Mouse (Mus musculus) spleen, adult 2 months (tissue): ENCODE measurements around the gene Dpp6. TPM values are rescaled to one million over a fixed set of nuclear protein-coding genes. Genes with fewer than 3 reads are reported as not detected.

Experiments used
- DNase-seq, 2 experiments: peaks; one replicate each; pipeline versions ENCODE4 v3.0.0 to v3.0.0-alpha.2; 2012 to 2021; ENCODE audit warnings: low spot score in 2 of 2, low read depth in 1 of 2
- H3K27ac ChIP-seq: fragments of 200-500 bp; 2 replicates; pipeline ENCODE4 v1.5.1; 2012; ENCODE audit warnings: low read length, inconsistent platforms; ENCODE audit not compliant: insufficient read depth
- H3K27me3 ChIP-seq: fragments of 200-500 bp; 2 replicates; pipeline ENCODE4 v1.6.1; 2012; ENCODE audit warnings: mild to moderate bottlenecking, moderate library complexity, low read length, inconsistent platforms; ENCODE audit not compliant: control insufficient read depth, insufficient read depth
- H3K36me3 ChIP-seq: fragments of 200-500 bp; 2 replicates; pipeline ENCODE4 v1.6.1; 2012; ENCODE audit warnings: mild to moderate bottlenecking, low read length, inconsistent platforms; ENCODE audit not compliant: control insufficient read depth, insufficient read depth
- H3K4me1 ChIP-seq: fragments of 200-500 bp; 2 replicates; pipeline ENCODE4 v1.6.1; 2011; ENCODE audit warnings: inconsistent platforms; ENCODE audit not compliant: control insufficient read depth, insufficient read depth, insufficient read length
- H3K4me3 ChIP-seq: fragments of 200-500 bp; 2 replicates; pipeline ENCODE4 v1.5.1; 2011; ENCODE audit warnings: mild to moderate bottlenecking, inconsistent platforms; ENCODE audit not compliant: insufficient read depth, insufficient read length; ENCODE audit errors: extremely low read depth
- CTCF ChIP-seq: fragments of 200-500 bp; IDR thresholded peaks from 2 replicates; pipeline ENCODE4 v1.5.1; 2011; ENCODE audit warnings: mild to moderate bottlenecking, inconsistent platforms; ENCODE audit not compliant: insufficient read depth, insufficient read length, insufficient replicate concordance; ENCODE audit errors: extremely low read depth
- POLR2A ChIP-seq: fragments of 200-500 bp; IDR thresholded peaks from 2 replicates; pipeline ENCODE4 v1.6.1; 2011; ENCODE audit warnings: low read depth, low read length, inconsistent platforms
- WGBS: fragments of 180-500 bp; shearing (Covaris S2); methylation state at CpG from one replicate; pipeline ENCODE4 v1.1.7; 2018; 5-methylcytosine and 5-hydroxymethylcytosine counted together
- polyA plus RNA-seq: library from polyadenylated mRNA; depleted of rRNA; stranded (reverse); fragments of >200 nt; gene quantifications from 2 replicates; pipeline ENCODE4 v1.2.3, GENCODE M21; 2012

Gene Dpp6
- polyA plus RNA-seq, 1 experiment = 0.11 TPM

DNA sequence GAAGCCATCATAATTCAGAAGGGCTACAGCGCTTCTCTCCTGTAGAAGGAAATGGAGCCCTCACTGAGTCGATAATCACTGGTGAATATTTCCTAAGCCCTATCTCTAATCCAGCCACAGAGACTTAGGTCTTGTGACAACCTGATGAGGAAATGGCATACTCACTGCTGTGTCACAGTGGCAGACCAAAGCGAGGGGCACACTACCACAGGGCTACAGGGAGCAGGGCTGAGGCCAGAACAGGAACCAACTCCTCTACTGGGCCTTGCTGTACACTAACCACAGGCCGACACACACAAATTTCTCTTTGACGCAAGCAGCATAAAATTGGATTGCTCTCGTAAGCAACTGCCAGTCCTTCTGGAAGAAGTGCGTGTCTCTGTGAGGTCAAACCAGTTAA is 389.2 kb downstream of the Dpp6 start:
- 17% methylated on average over 7 of the region's 7 CpGs for WGBS
- H3K36me3 ChIP-seq = no peaks in the 10 kb centered on the region
- TF ChIP-seq POLR2A = no peak
- no peak for TF ChIP-seq CTCF
- H3K4me3 ChIP-seq = no peak overlapping the region
- no peaks in the 10 kb centered on the region for H3K27me3 ChIP-seq
- no peak for DNase-seq
- H3K27ac ChIP-seq = no peak overlapping the region
- H3K4me1 ChIP-seq = no peaks in the 10 kb centered on the region

GRCm38 (mm10) chr5:27220116-27220515 is 403.1 kb downstream of the Dpp6 start:
- 75% methylated on average over 2 of the region's 2 CpGs for WGBS
- H3K36me3 ChIP-seq = no peaks in the 10 kb centered on the region
- TF ChIP-seq POLR2A (no peak), CTCF (no peak)
- no peak overlapping the region for H3K27ac ChIP-seq
- DNase-seq = no peak
- H3K4me1 ChIP-seq = no peaks in the 10 kb centered on the region
- H3K4me3 ChIP-seq = no peak overlapping the region
- H3K27me3 ChIP-seq = no peaks in the 10 kb centered on the region

- Histone ChIP-seq H3K27me3 (no peaks in the 10 kb centered on the region), H3K4me1 (no peaks in the 10 kb centered on the region), H3K27ac (no peak overlapping the region), H3K4me3 (no peak overlapping the region), H3K36me3 (no peaks in the 10 kb centered on the region)
- 94% methylated on average over 3 of the region's 3 CpGs for whole genome bisulfite sequencing
- DNase-seq = no peak
- TF ChIP-seq POLR2A = no peak
- TF ChIP-seq CTCF = no peak
These were observed 425.1 kb downstream of the Dpp6 start for GRCm38 (mm10) chr5:27242078-27242477.

- H3K4me1 ChIP-seq = no peaks in the 10 kb centered on the region
- no peak overlapping the region for H3K4me3 ChIP-seq
- WGBS = 89% methylated on average over 1 of the region's 1 CpGs
- H3K36me3 ChIP-seq = no peaks in the 10 kb centered on the region
- no peaks in the 10 kb centered on the region for H3K27me3 ChIP-seq
- TF ChIP-seq POLR2A (no peak), CTCF (no peak)
- no peak for DNase-seq
- H3K27ac ChIP-seq = no peak overlapping the region
These were observed 426.2 kb downstream of the Dpp6 start for GRCm38 (mm10) chr5:27243226-27243625.

DNA sequence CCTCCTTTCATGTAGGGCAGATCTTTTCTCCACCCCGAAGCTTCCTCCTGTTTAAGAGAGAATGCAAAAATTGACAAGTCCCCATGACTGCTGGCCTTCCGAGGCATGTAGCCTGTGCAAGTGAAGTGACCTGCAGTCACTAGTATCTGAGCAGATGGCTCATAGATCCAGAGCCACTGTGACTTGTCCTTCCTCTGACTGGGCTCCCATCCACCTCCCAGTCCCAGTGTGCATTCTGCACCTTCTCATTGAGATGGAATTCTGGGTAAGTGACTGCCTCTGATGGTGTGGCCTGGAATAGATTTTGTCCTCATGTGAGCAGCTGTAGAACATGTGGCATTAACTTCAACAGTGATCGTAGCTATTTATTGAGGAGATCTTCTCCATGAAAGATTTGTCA is 430.8 kb downstream of the Dpp6 start:
- H3K4me1 ChIP-seq = no peaks in the 10 kb centered on the region
- no peak overlapping the region for H3K27ac ChIP-seq
- TF ChIP-seq POLR2A (no peak), CTCF (no peak)
- no peaks in the 10 kb centered on the region for H3K36me3 ChIP-seq
- no peaks in the 10 kb centered on the region for H3K27me3 ChIP-seq
- no peak for DNase-seq
- H3K4me3 ChIP-seq = no peak overlapping the region
- WGBS = 87% methylated on average over 3 of the region's 3 CpGs

DNA sequence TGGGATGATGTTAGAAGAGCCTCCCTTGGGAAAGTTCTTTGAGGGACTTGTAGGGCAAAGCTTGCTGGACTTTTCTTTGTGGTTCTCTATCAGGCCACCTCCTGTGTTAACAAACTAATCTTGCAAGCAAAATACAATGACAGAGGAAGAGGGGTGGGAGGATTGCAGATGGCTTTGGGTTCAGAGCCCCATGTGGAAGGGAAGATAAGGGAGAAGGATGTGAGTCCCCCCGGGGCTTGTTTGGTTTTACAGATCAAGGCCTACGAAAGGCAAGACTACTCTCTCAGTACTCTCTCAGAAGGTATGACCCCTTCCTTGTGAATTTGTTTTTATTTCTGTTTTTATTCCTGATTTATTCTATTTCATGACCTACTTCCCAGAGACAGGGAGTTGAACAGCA is 431.7 kb downstream of the Dpp6 start:
- 52% methylated on average over 2 of the region's 2 CpGs for WGBS
- DNase-seq = no peak
- no peaks in the 10 kb centered on the region for H3K4me1 ChIP-seq
- no peaks in the 10 kb centered on the region for H3K27me3 ChIP-seq
- H3K27ac ChIP-seq = no peak overlapping the region
- H3K4me3 ChIP-seq = no peak overlapping the region
- no peaks in the 10 kb centered on the region for H3K36me3 ChIP-seq
- TF ChIP-seq POLR2A = no peak

DNA sequence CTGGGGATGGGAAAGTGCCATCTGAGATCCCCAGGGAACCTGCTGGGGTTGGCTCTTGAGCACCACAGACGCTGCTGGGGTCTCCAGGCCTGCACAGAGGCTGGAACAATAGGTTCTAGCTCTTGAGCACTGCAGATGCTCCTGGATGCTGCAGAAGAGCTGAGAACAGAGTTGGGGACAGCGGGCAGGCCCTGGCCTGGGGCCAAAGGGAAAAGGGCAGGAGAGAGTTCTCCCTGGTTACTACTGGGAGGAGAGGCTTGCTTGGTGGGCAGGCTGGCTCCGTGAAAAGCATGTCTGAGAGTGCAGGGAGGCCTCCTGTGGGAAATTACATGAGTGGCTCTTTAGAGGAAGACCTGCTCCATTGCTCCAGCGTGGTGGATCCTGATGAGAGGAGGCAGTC is 432.9 kb downstream of the Dpp6 start:
- no peaks in the 10 kb centered on the region for H3K4me1 ChIP-seq
- H3K36me3 ChIP-seq = no peaks in the 10 kb centered on the region
- TF ChIP-seq POLR2A = no peak
- TF ChIP-seq CTCF = no peak
- H3K27me3 ChIP-seq = no peaks in the 10 kb centered on the region
- no peak overlapping the region for H3K27ac ChIP-seq
- 67% methylated on average over 4 of the region's 4 CpGs for WGBS
- H3K4me3 ChIP-seq = no peak overlapping the region
- DNase-seq = no peak

DNA sequence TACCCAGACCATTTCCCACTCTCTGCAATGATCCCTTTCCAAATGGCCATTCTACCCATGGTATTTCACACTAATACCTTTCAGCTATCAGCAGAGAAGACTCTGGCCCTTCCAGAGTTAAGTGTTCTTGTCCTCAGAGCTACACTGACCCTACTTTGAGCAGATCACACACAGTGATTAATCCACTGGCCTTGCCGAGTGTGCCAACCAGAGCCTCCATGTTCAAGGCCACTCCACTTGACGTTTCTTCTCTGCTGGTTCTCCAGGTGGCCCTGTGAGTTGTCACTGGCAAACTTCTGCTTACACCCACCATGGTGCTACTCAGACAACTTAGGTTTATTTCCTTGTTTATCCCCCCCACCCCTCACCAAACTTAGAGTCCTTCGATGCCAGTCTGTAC is 433.9 kb downstream of the Dpp6 start:
- H3K27ac ChIP-seq = no peak overlapping the region
- no peak overlapping the region for H3K4me3 ChIP-seq
- WGBS = 95% methylated on average over 3 of the region's 3 CpGs
- H3K4me1 ChIP-seq = no peaks in the 10 kb centered on the region
- H3K36me3 ChIP-seq = no peaks in the 10 kb centered on the region
- no peaks in the 10 kb centered on the region for H3K27me3 ChIP-seq
- DNase-seq = no peak
- no peak for TF ChIP-seq CTCF
- TF ChIP-seq POLR2A = no peak
